Mouse (Mus musculus) small intestine, adult 2 months (tissue): Measurements from ENCODE around the gene Gcm1.

Experiments used
- CTCF ChIP-seq: fragments of 200-500 bp; IDR thresholded peaks from 2 replicates; pipeline ENCODE4 v1.5.1; 2012; ENCODE audit warnings: low read depth, mild to moderate bottlenecking, control low read depth, inconsistent platforms, low read length, moderate library complexity, mixed read lengths; ENCODE audit not compliant: insufficient replicate concordance, insufficient read length; ENCODE audit errors: extremely low read depth
- POLR2A ChIP-seq: fragments of 200-500 bp; IDR thresholded peaks from 2 replicates; pipeline ENCODE4 v1.6.1; 2012; ENCODE audit warnings: low read depth, mild to moderate bottlenecking, control low read depth, inconsistent platforms, low read length, moderate library complexity

- TF ChIP-seq CTCF (no peak), POLR2A (no peak)
These were observed 49.7 kb downstream of the Gcm1 start for GRCm38 (mm10) chr9:78101431-78101830.
